Mouse (Mus musculus) urinary bladder, adult 2 months (tissue): ENCODE results near the gene Hsfy2. TPM values are rescaled to one million over a fixed set of nuclear protein-coding genes. Genes with fewer than 3 reads are reported as not detected.

Experiments used
- DNase-seq: peaks from one replicate; pipeline ENCODE4 v3.0.0; 2022; ENCODE audit warnings: low spot score
- polyA plus RNA-seq: library from polyadenylated mRNA; depleted of rRNA; stranded (reverse); fragments of >200 nt; gene quantifications from 2 replicates; pipeline ENCODE4 v1.2.3, GENCODE M21; 2012; rRNA removed

Hsfy2 gene
- polyA plus RNA-seq: not detected in 2 replicates

DNA sequence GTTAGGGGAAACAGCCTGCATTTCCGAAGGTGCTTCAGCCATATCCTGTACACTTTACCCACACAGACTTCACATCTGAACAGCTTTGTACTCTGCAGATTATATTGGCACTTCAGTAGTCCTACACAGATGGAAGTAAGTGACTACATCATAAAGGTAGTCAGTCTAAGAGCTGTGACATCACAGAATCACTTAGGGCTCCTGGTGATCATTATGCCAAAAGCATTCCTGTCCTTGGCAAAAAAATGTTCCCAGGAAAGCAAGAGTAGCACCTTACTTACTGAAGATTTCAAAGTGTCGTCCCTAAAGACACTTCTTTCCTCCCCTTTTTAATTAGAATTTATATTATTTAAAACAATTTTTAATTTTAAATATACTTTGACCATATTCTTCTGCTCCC, at the start of gene Hsfy2:
Gene Hsfy2, minus strand, starts transcription at position 101 of the 400 bp plus-strand sequence.
- no peak for DNase-seq

DNA sequence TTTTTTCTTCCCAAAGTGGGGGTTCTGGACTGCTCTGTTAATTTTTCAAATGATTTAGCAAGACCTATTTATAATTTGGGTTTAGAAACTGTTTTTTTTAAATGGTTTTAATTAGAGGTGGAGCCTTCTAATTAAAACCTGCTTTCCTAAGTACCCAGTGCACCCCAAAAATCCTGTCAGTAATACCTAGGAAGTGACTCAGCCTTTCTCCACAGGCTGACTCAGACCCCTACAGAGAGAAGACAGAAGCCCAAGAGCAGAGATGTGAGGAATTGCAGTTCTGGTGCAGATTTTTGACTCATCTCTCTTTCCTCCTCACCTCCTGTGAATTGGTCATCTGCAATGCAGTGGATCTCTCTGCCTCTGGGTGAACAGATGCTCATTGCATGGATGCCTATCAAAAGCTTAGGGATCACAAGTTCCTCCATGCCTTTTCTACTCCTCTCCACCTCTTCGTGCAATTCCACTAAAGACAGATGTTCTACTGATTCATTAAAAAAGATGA, 47.9 kb upstream of the Hsfy2 start:
- no peak for DNase-seq

DNA sequence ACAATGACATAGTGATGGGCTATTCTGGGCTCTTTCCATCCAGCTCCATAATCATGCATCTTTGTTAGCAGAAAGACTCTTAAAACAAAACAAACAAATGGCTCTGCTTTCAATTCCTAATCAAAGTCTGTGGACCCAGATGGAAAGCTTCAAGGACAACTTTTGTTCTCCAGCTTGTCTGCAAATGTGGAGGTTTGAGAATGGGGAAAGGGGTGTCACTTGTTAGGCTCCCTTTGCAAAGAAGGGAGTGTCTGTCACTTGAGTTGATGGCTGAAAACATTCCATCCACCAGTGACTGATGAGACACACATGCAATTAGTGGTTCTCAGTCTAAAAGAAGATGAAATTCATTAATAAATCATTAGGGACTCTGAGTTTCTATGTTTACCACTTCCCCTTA, 47.3 kb upstream of the Hsfy2 start:
- DNase-seq: no peak

DNA sequence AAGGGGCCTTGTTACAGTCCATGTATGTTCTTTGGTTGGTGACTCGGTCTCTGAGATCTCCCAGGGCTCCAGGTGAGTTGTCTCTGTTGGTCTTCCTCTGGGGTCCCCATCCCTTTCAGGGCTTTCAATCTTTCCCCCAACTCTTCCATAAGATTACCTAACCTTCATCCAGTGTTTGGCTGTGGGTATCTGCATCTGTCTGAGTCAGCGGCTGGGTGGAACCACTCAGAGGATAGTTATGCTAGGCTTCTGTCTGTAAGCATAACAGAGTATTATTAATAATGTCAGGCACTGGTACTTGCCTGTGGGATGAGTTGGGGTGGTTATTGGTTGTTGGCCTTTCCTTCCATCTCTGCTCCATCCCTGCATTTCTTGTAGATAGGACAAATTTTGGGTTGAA, 44.0 kb upstream of the Hsfy2 start:
- DNase-seq: no peak

DNA sequence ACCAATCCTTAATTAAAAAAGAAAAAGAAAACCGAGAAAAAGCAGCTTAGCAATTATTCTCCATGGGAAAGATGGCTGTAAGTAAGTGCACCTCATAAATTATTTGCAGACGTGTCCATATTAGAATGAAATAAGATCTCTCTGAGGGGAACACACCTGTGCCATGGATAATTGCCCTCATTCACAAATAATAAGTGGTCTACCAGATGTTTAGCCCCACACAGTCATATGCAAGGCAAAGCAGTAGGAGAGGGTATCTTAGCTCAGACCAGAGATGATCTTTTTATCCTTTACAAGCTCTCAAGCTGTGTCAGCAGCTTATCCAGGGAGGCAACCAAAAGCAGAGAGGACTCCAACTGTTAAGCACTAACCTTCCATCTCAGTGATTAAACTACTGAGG, 38.0 kb upstream of the Hsfy2 start:
- DNase-seq: no peak

DNA sequence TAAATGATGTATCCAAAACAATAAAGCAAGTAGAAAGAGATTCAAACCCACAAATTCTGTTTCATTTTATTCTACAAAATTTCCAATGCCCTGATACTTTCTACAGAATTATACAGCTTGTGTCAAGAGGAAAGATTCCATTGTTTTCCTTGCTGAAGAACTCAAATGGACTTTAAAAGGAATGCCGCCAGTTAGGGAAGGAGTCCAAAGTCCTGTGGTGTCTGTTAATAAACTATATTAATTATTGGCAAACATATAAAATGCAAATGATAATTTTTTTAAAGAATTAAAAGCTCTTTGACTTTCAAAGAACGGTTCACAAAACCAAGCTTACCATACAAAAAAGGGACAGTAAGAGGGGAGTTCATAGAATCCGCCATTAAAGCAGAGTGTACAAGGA, 37.4 kb upstream of the Hsfy2 start:
- DNase-seq: no peak

DNA sequence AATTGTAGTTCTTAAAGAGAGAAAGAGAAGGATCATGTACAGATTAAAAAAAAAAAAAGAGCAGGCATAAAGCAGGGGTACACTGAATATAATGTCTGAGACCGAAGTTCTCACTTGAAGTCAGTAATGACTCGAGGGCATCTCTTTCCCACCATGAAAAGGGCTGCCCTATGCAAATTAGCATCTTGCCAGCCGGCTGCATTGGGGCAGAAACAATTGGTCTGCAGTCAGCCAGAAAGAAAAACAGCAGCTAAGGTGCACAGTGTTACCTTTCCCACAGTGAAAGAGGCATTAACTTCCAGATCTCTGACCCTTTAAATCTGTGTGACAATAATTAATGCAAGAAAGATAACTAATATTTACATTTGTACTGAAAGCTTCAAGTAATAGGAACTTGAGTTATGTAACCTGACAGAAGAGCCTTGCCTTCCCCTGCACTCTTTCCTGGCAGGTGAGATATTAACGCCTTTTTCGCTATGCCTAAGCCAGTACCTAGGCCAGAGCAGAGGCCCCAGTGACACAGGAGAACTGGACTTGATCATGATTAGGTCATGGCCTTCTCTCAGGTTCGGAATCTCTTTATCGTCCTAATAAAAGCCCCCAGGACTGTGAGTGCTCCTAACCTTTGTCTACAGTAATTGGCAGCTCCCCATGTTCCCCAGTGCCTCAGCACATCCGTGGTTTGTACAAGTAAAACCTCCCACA, 34.2 kb upstream of the Hsfy2 start:
- DNase-seq: no peak

DNA sequence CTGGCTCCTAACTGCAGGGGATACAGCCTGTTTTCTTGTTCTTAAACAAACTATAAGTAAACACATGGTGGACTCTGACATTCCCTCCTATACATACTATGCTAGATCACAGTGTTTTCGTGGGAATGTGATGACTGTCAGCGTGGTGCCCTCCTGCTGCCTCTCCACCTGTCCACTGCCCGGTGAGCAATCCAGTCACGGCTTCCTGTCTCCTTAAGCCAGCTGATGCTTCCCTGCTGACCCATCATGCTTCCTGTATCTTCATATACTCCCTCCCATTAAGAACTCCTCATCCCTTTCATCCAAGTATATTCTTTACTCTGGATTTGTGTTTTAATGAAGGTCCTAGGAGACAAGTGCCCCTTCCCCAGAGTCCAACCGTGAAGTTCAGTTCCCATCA, 33.3 kb upstream of the Hsfy2 start:
- no peak for DNase-seq

DNA sequence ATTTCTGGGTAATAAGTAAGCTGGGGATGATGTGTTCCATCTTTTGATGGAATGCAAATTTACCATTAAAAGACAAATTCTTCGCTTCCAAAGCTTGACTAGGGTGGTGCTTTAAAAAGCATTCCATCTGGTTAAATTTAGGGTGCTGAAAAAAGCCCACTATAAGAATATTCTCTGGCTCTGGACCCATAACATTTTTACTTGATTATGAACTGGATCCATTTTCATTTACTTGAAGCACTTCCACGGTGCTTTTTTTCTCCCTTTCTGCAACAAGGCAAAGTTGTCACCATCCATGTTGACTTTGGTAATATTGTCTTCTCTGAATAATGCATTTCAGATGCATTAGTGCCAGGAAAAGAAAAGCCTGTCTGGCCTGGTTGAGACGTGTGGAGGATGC, 27.4 kb upstream of the Hsfy2 start:
- no peak for DNase-seq

DNA sequence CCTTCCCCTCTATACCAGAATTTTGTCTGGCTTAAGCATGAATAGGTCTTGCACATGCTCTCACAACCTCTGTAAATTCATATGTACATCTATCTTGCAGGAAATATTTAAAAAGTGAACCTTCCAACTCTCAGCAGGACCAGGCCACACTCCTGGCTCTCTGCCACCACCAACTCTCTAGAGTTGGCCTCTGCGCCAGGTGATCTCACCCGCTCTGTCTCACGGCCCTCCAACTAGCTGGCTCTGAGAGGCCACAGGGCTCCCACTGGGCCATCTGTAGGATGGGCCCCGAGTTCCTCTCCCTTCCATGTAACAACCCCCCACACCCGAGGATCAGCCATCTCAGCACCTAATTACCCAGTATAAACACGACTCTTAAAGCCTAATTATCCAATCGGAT, 10.4 kb downstream of the Hsfy2 start:
- DNase-seq: no peak

DNA sequence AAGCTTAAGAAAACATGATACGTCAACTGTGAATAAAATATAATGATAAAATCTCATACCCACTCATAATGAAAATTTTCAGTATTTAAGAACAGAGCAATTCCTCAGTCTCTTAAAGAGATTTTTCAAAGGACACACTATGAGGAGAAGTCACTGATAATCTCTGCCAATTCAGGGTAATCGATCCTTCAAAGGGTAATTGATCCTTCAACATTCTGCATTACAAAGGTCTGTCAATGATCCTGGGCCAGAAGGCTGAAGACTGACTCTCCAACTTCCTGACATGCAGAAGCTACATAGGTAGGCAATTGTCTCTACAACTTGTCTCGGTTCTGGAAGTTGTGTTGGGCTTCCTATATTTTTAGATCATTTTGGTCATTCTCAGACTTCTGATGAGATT, 12.9 kb downstream of the Hsfy2 start:
- DNase-seq: no peak

DNA sequence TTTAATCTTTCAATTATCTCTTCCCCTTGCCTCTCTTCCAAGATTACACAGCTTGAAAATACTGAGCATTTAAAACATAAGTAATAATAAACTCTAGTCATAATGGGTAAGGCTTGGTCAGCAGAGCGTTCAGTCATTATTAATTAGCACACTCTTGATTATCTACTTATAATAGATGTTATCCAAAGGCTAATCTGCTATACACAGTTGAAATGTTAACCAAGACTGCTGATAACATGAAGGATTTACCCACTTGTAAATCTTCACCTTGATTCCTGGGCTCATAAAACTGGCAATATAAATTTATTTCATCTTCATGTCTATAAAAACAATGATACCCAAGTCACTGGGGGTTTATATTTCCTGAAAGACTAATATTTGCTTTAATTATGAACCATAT, 24.9 kb downstream of the Hsfy2 start:
- DNase-seq: no peak
